Mouse (Mus musculus) CH12.LX (cell line): ENCODE data around the gene Adam30. TPM values are rescaled to one million over a fixed set of nuclear protein-coding genes. Genes with fewer than 3 reads are reported as not detected.

Source experiments
- DNase-seq: peaks from one replicate; pipeline ENCODE4 v3.0.0-alpha.2; 2013; ENCODE audit errors: extremely low read depth
- H3K27ac ChIP-seq: 2 replicates; pipeline ENCODE4 v1.5.1; 2012; ENCODE audit warnings: low read depth, mild to moderate bottlenecking, control low read depth, moderate library complexity; ENCODE audit not compliant: insufficient read depth
- H3K27me3 ChIP-seq: replicated peaks from 2 replicates; pipeline ENCODE3; 2012; ENCODE audit warnings: inconsistent platforms
- H3K36me3 ChIP-seq, 2 experiments: replicated peaks in 1 of 2; 2 replicates each; pipeline versions ENCODE3 to v1.6.1; 2012; ENCODE audit warnings: inconsistent platforms in 1 of 2, low read length in 1 of 2, mild to moderate bottlenecking in 1 of 2, mixed read lengths in 1 of 2, moderate library complexity in 1 of 2; ENCODE audit not compliant: control insufficient read depth in 1 of 2, insufficient read depth in 1 of 2
- H3K4me1 ChIP-seq, 2 experiments: 2 replicates each; pipeline ENCODE4 v1.6.1; 2012; ENCODE audit warnings: inconsistent platforms in 1 of 2, moderate library complexity in 1 of 2; ENCODE audit not compliant: insufficient read depth in 2 of 2, control insufficient read depth in 1 of 2
- H3K4me2 ChIP-seq: 2 replicates; pipeline ENCODE4 v1.6.1; 2012; ENCODE audit warnings: low read depth, mild to moderate bottlenecking, control low read depth; ENCODE audit not compliant: poor library complexity, insufficient read depth, severe bottlenecking
- H3K4me3 ChIP-seq, 3 experiments: fragments of 150-350 bp in 1 of 3; sonication (generic) in 1 of 3; replicated peaks in 1 of 3; 2 replicates each; pipeline versions ENCODE3 to v1.5.1; 2011 to 2012; ENCODE audit warnings: low read depth in 2 of 3, low read length in 2 of 3, mild to moderate bottlenecking in 2 of 3, moderate library complexity in 2 of 3, control low read depth in 1 of 3, improper control_type of control experiment in 1 of 3, inconsistent platforms in 1 of 3, mixed read lengths in 1 of 3; ENCODE audit not compliant: poor library complexity in 1 of 3
- H3K79me2 ChIP-seq: replicated peaks from 2 replicates; pipeline ENCODE4 v1.6.1; 2012; ENCODE audit warnings: mild to moderate bottlenecking, moderate library complexity; ENCODE audit not compliant: control insufficient read depth, poor library complexity, insufficient read depth, severe bottlenecking; ENCODE audit errors: extremely low read depth
- H3K9ac ChIP-seq: 2 replicates; pipeline ENCODE4 v1.6.1; 2012; ENCODE audit warnings: low read depth, mild to moderate bottlenecking, control low read depth, moderate library complexity; ENCODE audit not compliant: insufficient read depth
- H3K9me3 ChIP-seq: replicated peaks from 2 replicates; pipeline ENCODE3; 2012; ENCODE audit warnings: low read length, inconsistent platforms, mixed read lengths
- BHLHE40 ChIP-seq: IDR thresholded peaks from 2 replicates; pipeline ENCODE4 v1.6.1; 2011; ENCODE audit warnings: mild to moderate bottlenecking, low read depth, low read length, improper control_type of control experiment
- CHD2 ChIP-seq: IDR thresholded peaks from 2 replicates; pipeline ENCODE4 v1.6.1; 2011; ENCODE audit warnings: low read length, improper control_type of control experiment
- CTCF ChIP-seq, 2 experiments: IDR thresholded peaks in 1 of 2; conservative IDR thresholded peaks in 1 of 2; 2 replicates each; pipeline ENCODE4 v1.5.1; 2011 to 2012; ENCODE audit warnings: low read depth in 2 of 2, low read length in 2 of 2, improper control_type of control experiment in 1 of 2, inconsistent platforms in 1 of 2, mild to moderate bottlenecking in 1 of 2, moderate library complexity in 1 of 2
- E2F4 ChIP-seq: IDR thresholded peaks from 2 replicates; pipeline ENCODE4 v1.6.1; 2011; ENCODE audit warnings: low read depth, low read length, improper control_type of control experiment; ENCODE audit not compliant: insufficient replicate concordance
- ELF1 ChIP-seq: IDR thresholded peaks from 2 replicates; pipeline ENCODE4 v1.6.1; 2014; ENCODE audit warnings: low read depth, mild to moderate bottlenecking, inconsistent platforms, low read length, improper control_type of control experiment
- EP300 ChIP-seq: IDR thresholded peaks from 2 replicates; pipeline ENCODE4 v1.6.1; 2011; ENCODE audit warnings: low read length, improper control_type of control experiment
- ETS1 ChIP-seq: conservative IDR thresholded peaks from 2 replicates; pipeline ENCODE4 v1.6.1; 2012; ENCODE audit warnings: low read depth, mild to moderate bottlenecking, inconsistent platforms, low read length, improper control_type of control experiment, moderate library complexity
- GABPA ChIP-seq: IDR thresholded peaks from 2 replicates; pipeline ENCODE4 v1.6.1; 2012; ENCODE audit warnings: low read depth, low read length, improper control_type of control experiment, inconsistent platforms; ENCODE audit not compliant: insufficient replicate concordance
- JUN ChIP-seq: IDR thresholded peaks from 2 replicates; pipeline ENCODE4 v1.6.1; 2011; ENCODE audit warnings: low read depth, mild to moderate bottlenecking, low read length, improper control_type of control experiment, moderate library complexity; ENCODE audit not compliant: insufficient read depth
- JUND ChIP-seq: conservative IDR thresholded peaks from 2 replicates; pipeline ENCODE4 v1.6.1; 2011; ENCODE audit warnings: low read depth, low read length, improper control_type of control experiment
- KAT2A ChIP-seq: IDR thresholded peaks from 2 replicates; pipeline ENCODE4 v1.6.1; 2012; ENCODE audit warnings: low read length, improper control_type of control experiment, inconsistent platforms; ENCODE audit not compliant: insufficient replicate concordance
- MAX ChIP-seq: IDR thresholded peaks from 2 replicates; pipeline ENCODE4 v1.6.1; 2011; ENCODE audit warnings: low read length, improper control_type of control experiment
- MAZ ChIP-seq: IDR thresholded peaks from 2 replicates; pipeline ENCODE4 v1.6.1; 2012; ENCODE audit warnings: low read depth, mild to moderate bottlenecking, inconsistent platforms, low read length, improper control_type of control experiment, moderate library complexity
- MEF2A ChIP-seq: IDR thresholded peaks from 2 replicates; pipeline ENCODE4 v1.6.1; 2014; ENCODE audit warnings: low read depth, mild to moderate bottlenecking, inconsistent platforms, low read length, improper control_type of control experiment, borderline replicate concordance
- MXI1 ChIP-seq: IDR thresholded peaks from 2 replicates; pipeline ENCODE4 v1.6.1; 2011; ENCODE audit warnings: mild to moderate bottlenecking, low read depth, low read length, improper control_type of control experiment
- NELFE ChIP-seq: IDR thresholded peaks from 2 replicates; pipeline ENCODE4 v1.6.1; 2011; ENCODE audit warnings: low read depth, low read length, improper control_type of control experiment
- PAX5 ChIP-seq: IDR thresholded peaks from 2 replicates; pipeline ENCODE4 v1.6.1; 2012; ENCODE audit warnings: low read length, inconsistent platforms, mixed read lengths
- POLR2A ChIP-seq: IDR thresholded peaks from 2 replicates; pipeline ENCODE4 v1.6.1; 2011; ENCODE audit warnings: low read depth, mild to moderate bottlenecking, improper control_type of control experiment, low read length
- POLR2AphosphoS2 ChIP-seq: IDR thresholded peaks from 2 replicates; pipeline ENCODE4 v1.6.1; 2011; ENCODE audit warnings: low read depth, low read length, improper control_type of control experiment
- RAD21 ChIP-seq: IDR thresholded peaks from 2 replicates; pipeline ENCODE4 v1.6.1; 2011; ENCODE audit warnings: low read depth, mild to moderate bottlenecking, low read length, improper control_type of control experiment, moderate library complexity
- RCOR1 ChIP-seq: conservative IDR thresholded peaks from 2 replicates; pipeline ENCODE4 v1.6.1; 2012; ENCODE audit warnings: low read depth, mild to moderate bottlenecking, inconsistent platforms, low read length, improper control_type of control experiment
- SIN3A ChIP-seq: IDR thresholded peaks from 2 replicates; pipeline ENCODE4 v1.6.1; 2012; ENCODE audit warnings: low read length, improper control_type of control experiment, inconsistent platforms
- TBP ChIP-seq: conservative IDR thresholded peaks from 2 replicates; pipeline ENCODE4 v1.6.1; 2011; ENCODE audit warnings: low read depth, low read length, improper control_type of control experiment
- UBTF ChIP-seq: IDR thresholded peaks from 2 replicates; pipeline ENCODE4 v1.6.1; 2012; ENCODE audit warnings: low read depth, mild to moderate bottlenecking, inconsistent platforms, low read length, improper control_type of control experiment, moderate library complexity
- USF2 ChIP-seq: conservative IDR thresholded peaks from 2 replicates; pipeline ENCODE4 v1.6.1; 2011; ENCODE audit warnings: low read depth, low read length, improper control_type of control experiment
- ZC3H11A ChIP-seq: IDR thresholded peaks from 2 replicates; pipeline ENCODE4 v1.6.1; 2012; ENCODE audit warnings: low read depth, mild to moderate bottlenecking, inconsistent platforms, low read length, improper control_type of control experiment
- ZKSCAN1 ChIP-seq: IDR thresholded peaks from 2 replicates; pipeline ENCODE4 v1.6.1; 2012; ENCODE audit warnings: low read depth, inconsistent platforms, low read length, improper control_type of control experiment, borderline replicate concordance
- ZMIZ1 ChIP-seq: IDR thresholded peaks from 2 replicates; pipeline ENCODE4 v1.6.1; 2012; ENCODE audit warnings: low read depth, mild to moderate bottlenecking, inconsistent platforms, low read length, improper control_type of control experiment
- ZNF384 ChIP-seq: IDR thresholded peaks from 2 replicates; pipeline ENCODE4 v1.6.1; 2012; ENCODE audit warnings: low read depth, low read length, improper control_type of control experiment, inconsistent platforms
- dilution Hi-C: fragments of 300-500 bp; cut with MboI; formaldehyde crosslinking; loops from 2 replicates; pipeline ENCODE4 v1.14.3; 2020; ENCODE audit warnings: low sequenced_read_pairs; ENCODE audit not compliant: extremely low pct_unique_long_range_greater_than_20kb, extremely low pct_ligation_motif_present
- in situ Hi-C: fragments of 300-500 bp; cut with MboI; formaldehyde crosslinking; loops from 3 replicates; pipeline ENCODE4 v1.14.3; 2019; ENCODE audit warnings: low sequenced_read_pairs, low pct_ligation_motif_present, low pct_unique_long_range_greater_than_20kb, mixed read lengths
- polyA plus RNA-seq: library from polyadenylated mRNA; unstranded; fragments of >175 nt; gene quantifications from 2 replicates; pipeline ENCODE4 v1.2.1, GENCODE M21; 2012; ENCODE audit warnings: low read depth; ENCODE audit not compliant: insufficient read length
- total RNA-seq, 2 experiments: library from RNA; depleted of rRNA; stranded (reverse); fragments of 300-350 nt in 1 of 2; fragments of >200 nt in 1 of 2; gene quantifications; 2 replicates each; pipeline ENCODE4 v1.2.3; 2012 to 2014

The Adam30 gene
- total and polyA plus RNA-seq, 3 experiments = not detected

DNA sequence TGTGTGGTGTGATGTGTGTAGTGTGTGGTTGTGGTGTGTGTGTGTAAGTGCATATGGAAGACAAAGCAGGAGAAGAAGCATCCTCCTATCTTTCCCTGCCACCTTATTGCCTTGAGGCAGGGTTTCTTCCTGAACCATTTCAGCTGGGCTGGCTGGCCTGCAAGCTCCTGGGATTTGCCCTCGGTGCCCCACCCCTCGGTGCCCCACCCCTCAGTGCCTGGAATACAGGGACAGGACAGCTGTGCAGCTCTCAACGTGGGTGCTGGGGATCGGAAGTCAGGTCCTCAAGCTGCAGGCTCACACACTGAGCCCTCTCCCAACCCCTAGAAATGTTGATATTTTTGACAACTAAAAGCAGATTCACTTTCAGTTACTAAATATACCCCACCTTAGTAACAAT is 4.3 kb upstream of the Adam30 start (continued):
- no peak for TF ChIP-seq JUND

DNA sequence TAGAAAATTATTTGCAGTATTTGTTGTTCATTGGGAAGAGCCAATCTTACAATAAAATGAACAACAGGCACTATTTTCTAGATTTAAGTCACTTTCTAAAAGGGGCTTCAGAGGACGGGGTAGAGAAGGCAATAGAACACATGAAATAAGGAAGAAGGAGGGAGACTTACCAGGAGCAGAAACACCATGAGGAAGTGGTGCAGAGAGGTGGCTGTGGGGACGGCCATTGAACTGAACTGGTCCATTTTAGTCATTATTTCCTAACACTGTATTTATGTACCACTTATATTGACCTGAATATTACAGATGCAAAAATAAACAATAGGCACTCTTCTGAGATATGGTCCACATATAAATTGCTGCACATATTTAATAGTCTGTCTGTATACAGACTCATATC is 3.4 kb upstream of the Adam30 start:
- H3K36me3 ChIP-seq = peaks cover 0 to 4% of the 10 kb centered on the region in 2 experiments
- peak overlapping the region; percentile 24; the same call in 1 of the 2 replicates for H3K9ac ChIP-seq
- dilution Hi-C loops = no loop called here
- peak overlapping the region in 1 of 3 experiments; percentile 32 for H3K4me3 ChIP-seq
- no peaks in the 10 kb centered on the region for H3K27me3 ChIP-seq
- H3K9me3 ChIP-seq = no peaks in the 10 kb centered on the region
- H3K79me2 ChIP-seq = no peaks in the 10 kb centered on the region
- in situ Hi-C loops = loop anchor here (25.0 kb wide), 1 partner anchor 470 kb away; no protein-coding TSS in a partner anchor
- peaks cover 16 to 28% of the 10 kb centered on the region in 2 experiments for H3K4me1 ChIP-seq
- peak; percentile 17 for DNase-seq
- H3K27ac ChIP-seq = no peak overlapping the region
- H3K4me2 ChIP-seq = peak overlapping the region; percentile 59
- TF ChIP-seq ZMIZ1 (no peak), PAX5 (no peak), EP300 (no peak), POLR2AphosphoS2 (no peak), MEF2A (no peak), JUN (no peak), E2F4 (no peak), MAX (no peak), USF2 (no peak), ZKSCAN1 (no peak), CHD2 (no peak), MXI1 (no peak), NELFE (no peak), POLR2A (no peak), ETS1 (no peak), CTCF (conservative IDR thresholded peaks at IDR 0.05 in 1 of 2, IDR thresholded peaks at IDR 0.05 in 1 of 2; ENCODE audit: low read depth in 2 of 2, low read length in 2 of 2) (no peak), ELF1 (no peak)

DNA sequence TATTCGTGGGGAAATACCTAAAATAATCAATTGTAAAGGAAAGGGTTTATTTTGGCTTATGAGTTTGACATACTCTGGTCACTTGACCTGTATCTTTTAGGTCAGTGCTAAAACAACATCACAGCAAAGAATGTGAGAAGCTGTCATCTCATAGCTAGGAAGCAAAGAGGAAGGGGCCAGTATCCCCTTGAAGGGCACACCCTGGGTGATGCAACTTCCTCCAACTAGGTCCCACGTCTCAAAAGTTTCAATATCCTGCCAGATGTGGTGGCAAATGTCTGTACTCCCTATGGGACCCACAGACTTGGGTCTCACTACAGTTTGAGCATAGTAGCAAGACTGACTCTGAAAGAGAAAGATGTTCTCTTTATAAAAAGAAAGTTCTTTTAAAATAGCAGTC is 2.8 kb upstream of the Adam30 start:
- H3K27ac ChIP-seq = no peak overlapping the region
- DNase-seq = peak; percentile 70
- TF ChIP-seq E2F4 (no peak), ZNF384 (no peak), ZKSCAN1 (no peak), RCOR1 (no peak), PAX5 (no peak), RAD21 (no peak), USF2 (no peak), BHLHE40 (peak; percentile 11; the same call in 1 of the 2 replicates), MAZ (no peak), UBTF (no peak), KAT2A (no peak), CTCF (conservative IDR thresholded peaks at IDR 0.05 in 1 of 2, IDR thresholded peaks at IDR 0.05 in 1 of 2; ENCODE audit: low read depth in 2 of 2, low read length in 2 of 2) (no peak), MXI1 (no peak), ELF1 (peak; percentile 47; the same call in 1 of the 2 replicates), TBP (no peak), MEF2A (no peak), GABPA (no peak), SIN3A (no peak), ZC3H11A (no peak)

More for the DNA sequence above, 2.8 kb upstream of the Adam30 start:
- Histone ChIP-seq H3K4me2 (peak overlapping the region; percentile 59), H3K9ac (peak overlapping the region; percentile 24; the same call in 1 of the 2 replicates), H3K4me1 (peaks cover 16 to 28% of the 10 kb centered on the region in 2 experiments), H3K4me3 (peak overlapping the region in 1 of 3 experiments; percentile 32), H3K27me3 (no peaks in the 10 kb centered on the region), H3K79me2 (no peaks in the 10 kb centered on the region), H3K36me3 (peaks cover 0 to 4% of the 10 kb centered on the region in 2 experiments), H3K9me3 (no peaks in the 10 kb centered on the region)
- dilution Hi-C loops = no loop called here
- in situ Hi-C loops = loop anchor here (25.0 kb wide), 1 partner anchor 470 kb away; no protein-coding TSS in a partner anchor
